Mouse (Mus musculus) frontal cortex, postnatal 10 days (tissue): ENCODE measurements around the gene Chchd5.

Experiments used
- DNase-seq, 2 experiments: peaks; one replicate each; pipeline ENCODE4 v3.0.0; 2022; ENCODE audit warnings: low spot score in 2 of 2, mixed read lengths in 1 of 2

The Chchd5 gene

GRCm38 (mm10) chr2:129129412-129129929, at the start of gene Chchd5:
TSS of gene Chchd5 (plus strand) at chr2:129129700.
- DNase-seq = peak; percentile 91 to 96

GRCm38 (mm10) chr2:129081097-129081496, 48.4 kb upstream of the Chchd5 start:
- DNase-seq = no peak

- no peak for DNase-seq
Measured at GRCm38 (mm10) chr2:129083514-129083913, 46.0 kb upstream of the Chchd5 start.

GRCm38 (mm10) chr2:129084959-129085358, 44.5 kb upstream of the Chchd5 start:
- DNase-seq = no peak

- no peak for DNase-seq
Measured at GRCm38 (mm10) chr2:129087520-129087919, 42.0 kb upstream of the Chchd5 start.

- no peak for DNase-seq
Measured at GRCm38 (mm10) chr2:129090370-129090769, 39.1 kb upstream of the Chchd5 start.

- peak in 1 of 2 experiments; percentile 30 for DNase-seq
Measured at GRCm38 (mm10) chr2:129092810-129093209, 36.7 kb upstream of the Chchd5 start.

GRCm38 (mm10) chr2:129093926-129094724, 35.4 kb upstream of the Chchd5 start:
- no peak for DNase-seq

- peak; percentile 88 to 92 for DNase-seq
Measured at GRCm38 (mm10) chr2:129100784-129101310, 28.7 kb upstream of the Chchd5 start, which contains the start of gene Polr1b. TSS of gene Polr1b (plus strand) at chr2:129100995.

- DNase-seq = no peak
Measured at GRCm38 (mm10) chr2:129112924-129113323, 16.6 kb upstream of the Chchd5 start.

- DNase-seq = no peak
Measured at GRCm38 (mm10) chr2:129115706-129116367, 13.7 kb upstream of the Chchd5 start.

GRCm38 (mm10) chr2:129116368-129116739, 13.1 kb upstream of the Chchd5 start:
- no peak for DNase-seq

- DNase-seq = no peak
Measured at GRCm38 (mm10) chr2:129118061-129118460, 11.4 kb upstream of the Chchd5 start.

GRCm38 (mm10) chr2:129121986-129122385, 7.5 kb upstream of the Chchd5 start:
- no peak for DNase-seq

- no peak for DNase-seq
Measured at GRCm38 (mm10) chr2:129129987-129130545, 566 bp downstream of the Chchd5 start.

GRCm38 (mm10) chr2:129130776-129131175, 1.3 kb downstream of the Chchd5 start:
- DNase-seq = no peak

GRCm38 (mm10) chr2:129132231-129132630, 2.7 kb downstream of the Chchd5 start:
- DNase-seq = no peak

- peak in 1 of 2 experiments; percentile 27 for DNase-seq
Measured at GRCm38 (mm10) chr2:129133006-129133805, 3.7 kb downstream of the Chchd5 start.

GRCm38 (mm10) chr2:129139906-129140305, 10.4 kb downstream of the Chchd5 start:
- DNase-seq = no peak

- DNase-seq = no peak
Measured at GRCm38 (mm10) chr2:129148836-129149235, 19.3 kb downstream of the Chchd5 start.

- no peak for DNase-seq
Measured at GRCm38 (mm10) chr2:129150386-129150785, 20.9 kb downstream of the Chchd5 start.
